Mouse (Mus musculus) kidney, postnatal 36 days (tissue): Measurements from ENCODE around the gene Camkk2.

Experiments used
- DNase-seq, 2 experiments: peaks; one replicate each; pipeline ENCODE4 v3.0.0; 2021 to 2022; ENCODE audit warnings: mixed read lengths in 2 of 2

Gene Camkk2

DNA sequence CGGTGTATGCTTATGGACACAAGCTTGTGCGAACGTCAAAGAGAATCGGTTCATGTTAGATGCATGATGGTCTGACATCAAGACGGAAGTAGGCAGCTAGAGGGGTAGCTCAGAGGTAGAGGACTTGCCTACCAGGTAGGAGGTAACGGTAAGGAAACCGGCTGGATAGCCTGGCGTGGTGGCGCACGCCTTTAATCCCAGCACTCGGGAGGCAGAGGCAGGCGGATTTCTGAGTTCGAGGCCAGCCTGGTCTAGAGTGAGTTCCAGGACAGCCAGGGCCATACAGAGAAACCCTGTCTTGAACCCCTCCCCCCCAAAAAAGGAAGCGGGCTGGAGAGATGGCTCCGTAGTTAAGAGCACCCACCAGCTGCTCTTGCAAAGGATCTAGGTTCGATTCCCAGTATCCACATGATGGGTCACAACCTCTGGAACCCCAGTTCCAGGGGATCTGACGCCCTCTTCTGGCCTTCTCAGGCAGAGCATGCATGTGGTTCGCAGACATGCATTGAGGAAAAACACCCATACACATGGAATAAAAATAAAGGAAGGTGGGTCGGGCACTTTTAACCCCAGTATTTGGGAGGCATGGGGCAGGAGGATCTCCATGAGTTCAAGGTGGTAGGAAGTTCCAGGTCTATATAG, 1.7 kb upstream of the Camkk2 start:
- DNase-seq: no peak

DNA sequence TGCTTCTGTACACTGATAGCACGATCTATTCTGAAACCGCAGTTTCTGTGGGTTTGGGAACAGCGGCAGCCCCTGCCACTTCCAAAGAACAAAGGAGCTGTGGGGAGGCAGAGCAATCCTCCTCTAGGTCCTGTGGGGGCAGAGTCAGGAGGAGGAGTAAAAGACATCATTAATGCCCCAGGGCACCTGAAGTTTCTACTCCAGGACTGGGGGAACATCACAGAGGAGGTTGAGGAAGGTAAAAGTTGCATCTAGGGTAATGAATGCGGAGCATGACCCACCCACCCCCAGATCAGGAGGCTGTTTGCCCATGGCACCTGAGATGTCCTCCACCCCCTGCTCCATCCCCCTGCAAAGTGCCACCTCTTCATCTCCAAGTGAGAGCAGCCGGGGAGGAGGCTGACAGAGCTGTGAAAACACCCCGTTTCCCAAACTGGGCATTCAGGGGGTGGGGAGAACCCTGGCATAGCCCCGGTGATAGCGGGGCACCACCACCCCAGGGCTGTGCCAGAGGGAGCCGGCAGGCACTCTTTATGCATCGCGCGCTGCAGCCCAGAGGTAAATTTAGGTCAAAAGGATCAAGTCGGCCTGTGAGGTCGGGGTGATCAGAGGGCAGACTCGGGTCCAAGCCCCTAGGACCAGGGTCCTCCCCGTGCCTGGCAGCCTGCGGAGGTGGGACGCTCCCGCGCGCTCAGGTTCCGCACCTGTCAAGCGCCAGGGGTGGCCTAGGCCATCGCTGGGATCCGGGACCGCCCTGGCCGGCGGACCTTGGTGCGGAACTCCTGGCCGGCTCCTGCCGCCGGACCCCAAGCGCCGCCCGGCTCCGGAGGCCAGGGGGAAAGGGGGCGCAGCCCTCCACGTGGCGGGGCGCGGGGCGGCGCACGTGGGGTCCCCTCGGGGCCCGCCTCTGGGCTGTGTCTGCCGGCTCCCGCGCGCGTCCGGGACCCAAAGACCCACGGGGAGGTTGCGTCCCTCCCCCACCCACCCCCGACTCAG, 680 bp downstream of the Camkk2 start:
- DNase-seq: peak in 1 of 2 experiments; percentile 63

DNA sequence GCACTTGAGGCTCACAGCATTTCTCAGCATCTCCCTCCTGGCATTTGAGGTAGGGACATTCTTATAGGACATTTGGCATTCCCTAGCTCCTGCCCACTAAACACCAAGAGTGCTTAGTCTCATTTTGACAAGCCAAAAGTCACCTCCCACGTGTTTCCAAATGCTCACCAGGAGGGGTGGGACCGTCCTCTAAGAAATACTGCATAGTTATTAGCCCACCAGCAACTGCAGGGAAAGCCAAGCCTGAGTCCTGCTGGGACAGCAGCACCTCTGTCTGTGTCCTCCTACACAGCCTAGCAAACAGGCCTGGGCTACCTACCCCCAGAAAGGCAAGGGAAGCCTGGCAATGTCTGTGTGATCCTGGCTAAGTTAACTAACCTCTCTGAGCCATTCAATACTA, 1.9 kb downstream of the Camkk2 start:
- no peak for DNase-seq

DNA sequence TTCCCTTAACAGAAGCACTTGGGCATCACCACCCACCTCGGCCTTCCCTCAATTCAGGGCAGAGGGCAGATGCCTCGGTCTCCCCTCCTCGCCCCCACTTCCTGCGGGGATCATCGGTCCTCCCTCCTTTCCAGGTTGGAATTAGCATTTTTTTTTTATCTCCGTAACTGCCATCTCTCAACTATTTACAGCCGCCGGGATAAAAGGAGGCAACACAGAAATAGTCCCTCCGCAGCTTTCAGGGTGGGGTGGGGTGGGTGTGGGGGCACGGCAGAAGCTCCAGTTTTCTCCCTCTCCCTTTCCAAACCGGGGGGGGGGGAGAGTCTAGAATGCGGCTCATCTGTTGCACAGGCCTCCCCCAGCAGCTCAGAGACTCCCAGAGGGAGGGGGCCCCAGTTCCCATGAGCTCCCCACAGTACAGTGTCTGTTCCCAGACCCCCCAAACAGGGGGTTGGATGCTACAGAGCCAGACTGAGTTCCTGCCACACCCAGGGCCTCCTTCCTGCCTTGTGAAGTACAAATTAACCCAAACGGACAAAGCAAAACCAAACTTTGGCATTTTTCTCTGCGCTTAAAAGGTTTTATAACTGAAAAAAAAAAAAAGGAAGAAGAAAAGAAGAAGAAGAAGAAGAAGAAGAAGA, 3.4 kb downstream of the Camkk2 start:
- peak in 1 of 2 experiments; percentile 36 for DNase-seq

DNA sequence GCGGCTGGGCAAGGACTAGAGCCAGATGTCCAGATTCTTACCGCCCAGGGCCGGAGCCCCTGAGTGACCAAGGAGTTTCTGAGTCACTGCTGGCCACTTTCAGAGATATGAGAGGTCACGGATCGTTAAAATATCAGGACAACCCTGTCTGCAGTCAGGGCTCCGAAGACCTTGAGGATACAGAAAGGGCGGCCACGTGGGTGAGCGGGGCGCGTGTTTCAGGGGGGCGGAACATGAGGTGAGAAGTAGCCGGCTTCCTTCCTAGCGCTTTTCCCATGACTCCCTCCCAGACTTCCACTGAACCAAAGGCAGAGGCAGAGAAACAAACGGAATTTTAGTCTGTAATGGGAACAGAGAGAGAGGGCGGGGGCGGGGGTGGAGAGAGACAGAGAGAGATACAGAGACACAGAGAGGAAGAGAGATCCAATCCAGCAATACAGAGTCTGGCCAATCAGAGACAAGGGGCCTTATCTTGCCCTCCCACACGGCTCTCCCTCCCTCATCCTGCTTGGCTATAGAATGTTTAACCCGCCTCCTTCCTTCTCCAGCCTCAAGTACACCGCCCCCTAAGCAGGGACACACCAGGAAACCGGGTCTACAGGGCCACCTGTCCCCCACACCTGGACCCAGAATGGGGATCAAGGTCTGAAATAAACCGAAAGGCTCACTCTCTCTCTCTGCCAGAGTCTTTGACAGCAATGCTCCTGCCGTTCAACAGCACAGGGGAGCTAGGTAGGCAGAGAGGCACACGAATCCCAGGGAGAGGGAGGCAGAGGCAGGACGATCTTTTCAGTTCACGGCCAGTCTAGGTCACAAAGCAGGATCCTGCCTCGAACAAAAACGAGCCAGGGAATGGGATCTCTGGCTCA, 4.2 kb downstream of the Camkk2 start:
- DNase-seq: peak in 1 of 2 experiments; percentile 48

DNA sequence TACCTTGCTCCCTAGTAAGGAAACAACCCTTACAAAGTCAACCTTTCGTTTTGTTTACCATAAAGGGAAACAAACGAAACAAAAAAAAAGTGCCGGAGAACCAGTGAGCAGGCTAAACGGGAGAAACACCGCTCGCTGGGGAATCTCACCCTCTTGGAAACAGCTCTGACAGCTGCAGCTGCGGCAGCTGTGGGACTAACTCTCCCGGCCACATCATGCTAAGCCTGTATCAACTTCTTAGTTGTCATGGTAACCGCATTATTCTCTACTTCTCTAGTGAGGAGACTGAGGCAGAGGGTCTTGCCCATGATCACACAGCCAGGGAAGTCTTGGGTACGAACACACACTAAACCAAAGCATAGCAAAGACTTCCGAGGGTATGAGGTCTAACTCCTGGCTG, 5.5 kb downstream of the Camkk2 start:
- DNase-seq: no peak

DNA sequence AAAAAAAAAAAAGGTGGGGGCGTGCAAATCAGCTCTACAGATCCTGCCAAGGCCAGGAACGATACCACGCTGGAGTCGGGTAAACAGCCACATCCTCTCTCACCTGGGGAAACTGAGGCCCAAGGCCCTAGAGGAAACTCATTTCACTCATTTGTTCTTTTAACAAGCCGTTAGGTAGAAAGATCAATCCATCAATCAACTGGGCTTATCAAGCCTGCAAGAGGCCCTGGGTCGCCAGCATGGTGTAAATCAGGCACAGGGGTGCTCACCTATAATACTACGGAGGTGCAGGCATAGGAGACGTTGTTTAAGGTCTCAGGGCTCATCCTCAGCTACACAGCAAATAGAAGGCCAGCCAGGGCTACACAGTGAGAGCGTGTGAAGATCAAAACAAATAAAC, 7.8 kb downstream of the Camkk2 start:
- no peak for DNase-seq

DNA sequence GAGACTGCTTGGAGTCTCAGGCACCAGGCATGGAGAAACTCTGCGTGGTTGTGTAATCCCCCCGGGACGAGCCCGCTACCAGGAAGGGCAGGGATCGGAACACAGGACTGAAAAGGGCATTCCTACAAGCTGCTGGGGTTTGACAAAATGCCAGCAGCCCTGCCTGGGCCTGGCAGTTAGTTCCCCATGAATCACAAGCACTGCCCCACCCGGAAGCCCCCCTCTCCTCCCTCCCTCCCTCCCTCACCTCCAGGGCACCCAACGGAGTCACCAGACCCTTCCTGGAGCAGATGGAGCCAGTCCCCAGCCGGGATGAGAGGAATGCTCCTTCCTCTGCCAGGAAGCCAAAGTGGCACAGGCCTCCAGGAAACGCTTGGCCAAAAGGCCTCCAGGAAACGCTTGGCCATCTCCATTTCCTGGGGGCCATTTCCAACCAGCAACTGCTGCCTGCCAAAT, 8.4 kb downstream of the Camkk2 start:
- peak; percentile 85 to 88 for DNase-seq

DNA sequence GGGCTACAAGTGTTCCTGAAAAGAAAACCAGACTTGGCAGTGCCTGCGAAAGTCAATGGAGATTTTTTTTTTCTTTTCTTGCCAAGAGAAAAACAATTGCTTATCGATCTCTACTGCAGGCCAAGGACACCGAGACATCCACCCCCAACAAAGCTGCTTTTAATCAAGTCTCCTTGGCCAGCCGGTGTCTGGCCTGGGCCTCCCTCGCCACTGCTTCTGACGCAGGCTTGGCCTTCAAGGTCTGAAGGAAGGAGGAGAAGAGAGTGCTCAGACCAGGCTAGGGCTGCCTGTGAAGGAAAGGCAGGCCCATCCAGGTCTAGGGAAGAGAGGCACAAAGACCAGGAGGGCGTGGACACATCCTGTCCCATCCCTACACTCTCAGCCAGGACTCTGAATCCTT, 8.9 kb downstream of the Camkk2 start:
- peak in 1 of 2 experiments; percentile 34 for DNase-seq

DNA sequence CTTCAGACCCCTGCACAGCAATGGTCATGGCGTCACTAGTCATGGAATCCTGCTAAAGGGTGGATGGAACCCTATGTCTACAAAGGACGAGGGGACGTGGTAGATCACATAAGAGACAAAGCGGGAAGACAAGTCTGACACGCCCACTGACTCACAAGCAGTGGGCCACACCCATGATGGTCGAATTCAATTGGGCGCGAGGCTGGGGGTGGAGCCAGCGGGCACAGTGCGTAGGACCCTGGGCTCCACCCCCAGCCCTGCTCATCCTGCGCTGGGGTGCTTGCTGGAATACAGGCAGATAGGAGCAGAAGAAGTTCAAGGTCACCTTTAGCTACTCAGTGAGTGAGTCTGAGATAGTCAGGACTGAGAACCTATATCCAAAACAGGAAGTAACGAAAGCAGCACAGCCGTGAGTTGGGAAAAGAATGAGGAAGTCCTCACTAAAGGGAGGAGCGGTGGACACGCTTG, 10.1 kb downstream of the Camkk2 start:
- DNase-seq: no peak

DNA sequence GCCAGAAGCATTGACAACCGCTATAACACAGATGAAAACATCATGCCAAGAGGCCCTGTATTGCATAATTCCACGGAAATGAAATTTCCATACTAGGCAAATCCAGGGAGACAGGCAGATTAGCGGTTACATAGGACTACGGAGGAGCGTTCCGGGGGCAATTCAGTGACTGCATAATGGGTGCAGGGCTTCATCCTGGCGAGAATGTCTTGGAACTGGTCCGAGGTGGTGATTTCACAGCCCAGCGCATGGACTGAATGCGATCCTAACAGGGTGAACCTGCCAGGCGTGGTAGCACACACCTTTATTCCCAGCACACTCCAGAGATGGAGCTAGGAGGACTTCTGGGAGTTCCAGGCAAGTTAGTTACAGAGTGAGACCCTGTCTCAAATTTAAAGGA, 11.9 kb downstream of the Camkk2 start:
- DNase-seq: no peak

DNA sequence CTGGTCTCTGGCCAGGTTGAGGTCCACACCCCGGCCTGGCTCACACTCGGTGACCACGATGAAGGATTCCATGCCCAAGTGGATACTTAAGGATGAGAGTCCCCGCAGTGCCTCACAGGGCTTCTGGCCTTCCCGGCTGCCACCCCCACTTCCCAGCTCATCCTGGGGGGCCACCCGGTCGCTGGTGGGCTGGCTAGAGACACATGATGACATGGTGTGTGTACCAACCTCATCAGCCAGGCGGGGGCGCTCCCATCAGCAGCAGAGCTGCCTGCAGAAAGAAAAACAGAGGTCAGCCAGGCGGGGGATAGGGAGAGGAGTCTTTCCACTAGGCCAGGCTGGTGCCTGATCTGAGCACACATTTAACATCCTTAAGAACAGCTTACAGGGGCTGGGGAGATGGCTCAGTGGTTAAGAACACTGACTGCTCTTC, 15.2 kb downstream of the Camkk2 start:
- DNase-seq: peak in 1 of 2 experiments; percentile 76

DNA sequence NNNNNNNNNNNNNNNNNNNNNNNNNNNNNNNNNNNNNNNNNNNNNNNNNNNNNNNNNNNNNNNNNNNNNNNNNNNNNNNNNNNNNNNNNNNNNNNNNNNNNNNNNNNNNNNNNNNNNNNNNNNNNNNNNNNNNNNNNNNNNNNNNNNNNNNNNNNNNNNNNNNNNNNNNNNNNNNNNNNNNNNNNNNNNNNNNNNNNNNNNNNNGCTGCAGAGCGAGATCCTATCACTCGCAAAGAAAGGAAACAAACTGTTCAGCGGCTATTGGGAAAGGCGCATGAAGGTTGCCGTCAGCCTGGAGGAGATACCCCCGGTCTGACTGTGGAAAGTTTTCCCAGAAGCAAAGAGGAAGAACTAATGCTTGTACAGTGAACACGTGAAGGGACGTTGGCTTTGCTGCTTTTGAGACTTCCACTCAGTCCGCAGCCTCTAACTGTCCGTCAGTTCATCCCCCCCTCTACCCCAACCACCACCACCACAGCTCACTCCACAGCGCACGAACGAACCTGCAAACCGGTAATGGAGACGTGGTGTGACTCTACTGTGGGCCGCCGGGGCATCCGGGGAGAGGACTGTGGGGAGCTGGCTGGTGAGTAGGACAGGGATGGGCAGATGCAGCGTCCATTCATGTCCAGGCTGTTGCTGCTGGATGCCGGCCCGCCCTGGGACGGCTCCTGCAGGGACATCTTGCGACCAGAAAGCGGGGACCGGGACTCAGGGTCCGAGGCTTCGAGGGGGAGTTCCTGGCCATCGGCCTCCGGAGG, 15.8 kb downstream of the Camkk2 start:
- no peak for DNase-seq

DNA sequence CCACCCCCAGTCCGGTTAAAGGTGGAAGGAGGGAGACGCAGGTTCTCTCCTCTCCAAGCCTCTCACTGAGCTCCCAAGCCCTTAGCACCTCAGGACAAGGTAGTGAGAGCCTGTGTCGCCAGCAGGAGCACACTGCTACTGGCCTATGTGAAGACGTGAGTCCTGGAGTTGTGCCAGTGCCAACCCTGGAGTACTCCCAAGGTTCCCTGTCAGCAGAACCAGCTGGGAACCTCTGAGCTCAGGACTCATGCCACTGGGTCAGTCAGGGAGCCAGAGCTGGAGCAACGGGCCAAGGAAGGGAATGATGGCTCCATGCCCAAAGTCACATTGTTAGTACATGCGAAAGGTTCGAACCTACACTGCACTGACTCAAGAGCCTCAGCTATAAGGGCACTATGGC, 22.5 kb downstream of the Camkk2 start:
- DNase-seq: peak; percentile 87 to 91

DNA sequence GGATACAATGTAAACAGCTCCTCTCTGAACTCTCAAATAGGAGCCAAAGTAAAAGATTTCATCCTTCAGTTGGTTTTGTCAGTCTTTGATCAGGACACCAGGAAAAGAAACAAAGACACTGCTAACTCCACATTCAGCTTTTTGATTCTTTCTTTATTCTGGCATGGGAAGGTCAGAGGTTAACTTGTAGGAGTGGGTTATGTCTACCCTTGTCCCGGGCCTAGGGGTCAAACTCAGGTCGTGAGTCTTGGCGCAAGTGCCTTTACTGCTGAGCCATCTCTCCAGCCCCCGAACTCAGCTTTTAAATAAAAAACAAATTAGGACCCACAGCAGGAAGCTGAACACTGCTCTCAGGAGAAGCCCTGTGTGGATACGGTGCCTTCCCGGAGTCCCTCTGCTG, 23.1 kb downstream of the Camkk2 start:
- no peak for DNase-seq

DNA sequence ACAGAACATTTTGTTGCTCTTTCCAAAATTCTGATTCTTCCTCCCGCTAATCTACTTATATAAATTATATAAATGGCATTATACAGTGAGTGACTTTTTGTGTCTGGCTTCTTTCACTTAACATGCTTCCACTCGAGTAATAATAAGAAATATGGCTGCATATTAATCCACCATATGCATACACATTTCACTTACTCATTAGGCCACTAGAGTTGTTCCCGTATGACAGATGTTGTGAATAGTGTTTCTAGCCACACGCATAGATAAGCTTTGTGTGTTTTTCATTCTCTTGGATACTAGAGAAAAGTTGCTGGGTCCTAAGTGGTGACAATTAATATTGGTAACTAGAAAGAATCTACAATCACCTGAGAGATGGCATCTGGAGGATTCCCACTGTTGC, 23.6 kb downstream of the Camkk2 start:
- DNase-seq: no peak

DNA sequence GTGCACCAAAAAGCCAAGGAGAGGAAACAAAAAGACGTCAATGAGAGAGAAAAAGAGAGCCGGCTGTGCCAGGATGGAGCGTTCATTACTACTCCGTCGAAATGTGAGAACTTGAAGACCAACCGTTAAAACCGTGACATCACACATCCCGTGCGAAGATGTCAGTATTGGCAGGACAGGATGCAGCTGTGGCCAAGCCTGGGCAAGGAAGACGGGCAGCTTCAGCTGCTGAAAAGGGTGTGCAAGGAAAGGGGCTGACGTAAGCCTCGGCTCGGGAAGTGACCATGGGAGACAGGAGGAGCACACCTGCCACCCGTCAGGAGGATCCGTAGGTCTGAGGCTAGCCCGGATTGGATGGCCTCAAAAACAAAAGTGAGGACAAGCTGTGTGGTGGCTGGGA, 24.7 kb downstream of the Camkk2 start:
- DNase-seq: no peak

DNA sequence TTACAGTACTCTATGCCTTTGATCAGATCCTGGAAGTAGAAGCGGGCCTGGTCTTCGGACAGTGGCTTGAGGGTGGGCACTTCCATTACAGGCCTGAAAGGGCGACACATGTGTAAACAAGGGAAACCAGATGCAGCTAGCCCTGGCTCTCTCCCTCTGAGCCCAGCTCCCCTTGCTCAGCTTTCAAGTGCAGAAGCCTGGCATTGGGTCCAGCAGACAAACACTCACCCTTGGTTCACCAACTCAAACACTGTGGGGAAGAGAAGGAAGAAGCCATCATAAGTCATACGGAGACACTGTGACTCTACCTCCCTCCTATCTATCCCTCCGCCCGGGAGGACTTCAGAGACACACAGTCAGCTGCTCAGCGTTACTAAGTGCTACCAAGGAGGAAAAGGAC, 31.3 kb downstream of the Camkk2 start:
- peak in 1 of 2 experiments; percentile 27 for DNase-seq

DNA sequence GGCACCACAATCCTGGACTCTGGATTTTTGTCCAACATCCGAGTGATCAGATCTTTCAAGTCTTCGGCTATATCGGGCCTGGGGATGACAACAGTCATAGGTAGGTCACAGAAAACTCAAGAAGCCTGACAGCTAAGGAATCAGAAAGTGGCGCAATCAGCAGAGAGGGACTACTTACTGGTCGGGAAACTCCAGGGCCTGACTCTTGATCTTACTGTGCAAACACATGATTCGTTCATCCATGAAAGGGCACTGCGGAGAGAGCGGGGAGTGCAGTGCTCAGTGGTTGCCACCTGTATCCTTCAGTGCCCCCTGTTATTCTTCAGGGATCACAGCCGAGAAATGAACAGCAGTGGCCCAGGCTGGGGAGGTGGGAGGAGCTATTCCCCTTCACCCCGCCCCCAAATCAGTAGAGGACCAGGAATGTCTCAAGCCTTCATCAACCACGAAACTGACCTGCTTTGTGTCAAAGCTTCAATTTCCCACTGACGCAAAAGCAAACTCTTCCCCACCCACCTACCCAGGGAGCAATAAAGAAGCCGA, 35.3 kb downstream of the Camkk2 start:
- no peak for DNase-seq

DNA sequence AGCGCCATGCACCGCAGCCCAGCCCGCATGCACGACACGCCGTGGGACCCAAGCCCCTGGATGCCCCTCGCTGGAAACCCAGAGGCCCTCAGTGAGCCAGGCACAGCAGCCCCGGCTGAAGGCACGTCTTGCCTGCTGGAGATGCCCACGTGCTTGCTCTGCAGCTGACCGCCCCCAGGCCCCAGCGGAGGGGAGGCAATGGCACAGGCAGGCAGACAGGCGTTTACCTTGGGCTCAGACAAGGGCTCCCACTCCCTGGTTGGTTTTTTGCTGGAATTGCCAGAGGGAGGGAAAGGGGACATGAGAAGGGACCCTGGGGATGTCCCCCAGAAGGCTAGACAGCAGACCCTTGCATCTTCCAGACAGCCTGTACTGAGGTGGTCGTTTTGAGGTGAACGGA, 42.4 kb downstream of the Camkk2 start:
- DNase-seq: no peak

DNA sequence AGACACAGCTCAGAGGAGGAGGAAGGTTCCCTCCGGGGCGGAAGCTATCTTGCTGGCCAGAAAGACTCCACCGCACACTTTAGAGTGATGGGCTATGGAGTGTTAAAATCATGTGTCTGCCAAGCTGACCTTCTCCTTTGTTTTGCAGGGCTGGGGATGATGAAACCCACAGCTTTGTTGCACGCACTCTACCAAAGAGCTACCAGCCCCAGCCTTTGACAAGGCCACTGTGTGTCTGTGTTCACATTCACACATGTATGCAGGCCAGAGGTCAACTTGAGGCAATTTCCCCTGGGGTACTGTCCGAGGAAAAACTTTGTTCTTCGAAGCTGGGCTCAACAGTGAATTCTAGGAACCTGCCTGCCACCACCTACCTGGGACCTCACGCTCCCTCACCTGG, 43.4 kb downstream of the Camkk2 start:
- DNase-seq: no peak
